Mouse (Mus musculus): ENCODE measurements at regions not wholly inside any gene's neighbourhood (a gene's known extent, or its start where the extent isn't known, plus 50 kb on each side); places are given as distances from the start of the nearest gene placed in this dataset.

DNA sequence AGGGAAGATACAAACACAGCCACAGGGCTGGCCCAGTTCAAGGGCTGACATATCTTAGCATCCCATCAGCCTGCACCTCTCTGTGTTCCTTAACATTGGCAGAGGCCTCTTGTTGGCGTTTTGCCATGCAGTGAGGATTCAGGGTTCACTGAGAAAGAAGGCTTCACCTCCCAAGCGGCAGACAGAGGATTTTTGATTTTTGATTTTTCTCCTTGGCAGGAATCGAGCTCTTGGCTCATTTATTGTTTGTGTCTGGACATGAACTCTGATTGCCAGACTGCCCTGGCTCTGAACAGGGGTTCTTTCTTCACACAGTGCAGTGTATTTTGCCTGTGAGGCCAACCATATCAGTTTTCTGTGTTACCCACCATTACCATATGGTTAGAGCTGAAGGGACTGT is 259.9 kb upstream of the Dcn start:
- no peak for DNase-seq (ENCODE audit: low read depth in 2 of 2, low spot score in 2 of 2)

DNA sequence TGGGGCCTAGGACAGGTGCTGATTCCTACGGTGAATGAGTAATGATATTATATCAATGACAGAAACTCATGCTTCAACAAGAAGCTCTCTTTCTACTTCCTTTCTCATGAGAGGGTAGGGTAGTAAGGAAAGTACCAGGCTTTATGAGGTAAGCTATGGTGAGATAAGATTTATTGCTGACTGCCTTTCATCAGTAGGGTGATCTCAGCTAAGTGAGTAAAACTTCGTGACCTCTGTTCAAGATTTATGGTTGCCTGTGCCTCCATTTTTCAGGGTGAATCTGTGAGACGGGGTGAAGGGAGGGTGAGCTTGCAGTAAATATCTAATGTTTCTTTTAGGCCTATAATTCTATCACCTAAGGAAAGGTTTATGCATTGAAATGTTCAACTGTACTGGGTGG is 259.0 kb upstream of the Dcn start:
- no peak for DNase-seq (ENCODE audit: low read depth in 2 of 2, low spot score in 2 of 2)

DNA sequence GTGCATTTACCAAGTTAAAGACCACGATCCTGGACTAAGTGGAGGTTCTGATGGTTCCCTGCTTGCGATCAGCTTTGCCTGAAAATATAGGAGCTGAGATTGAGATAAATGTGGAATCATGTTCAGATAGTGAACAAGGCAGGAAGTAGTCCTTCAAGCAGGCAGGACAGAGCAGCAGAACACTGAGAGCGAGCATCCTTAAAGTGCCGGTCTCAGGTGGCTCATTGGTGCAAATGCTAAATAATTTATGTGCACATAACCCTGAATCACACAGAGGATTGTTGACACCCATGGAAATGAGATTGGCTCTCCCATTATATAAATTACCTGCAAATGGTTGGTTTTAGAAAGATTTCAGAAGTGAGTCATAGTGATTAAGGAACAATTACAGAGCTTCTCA is 243.8 kb upstream of the Dcn start:
- no peak for DNase-seq (ENCODE audit: low read depth in 2 of 2, low spot score in 2 of 2)

DNA sequence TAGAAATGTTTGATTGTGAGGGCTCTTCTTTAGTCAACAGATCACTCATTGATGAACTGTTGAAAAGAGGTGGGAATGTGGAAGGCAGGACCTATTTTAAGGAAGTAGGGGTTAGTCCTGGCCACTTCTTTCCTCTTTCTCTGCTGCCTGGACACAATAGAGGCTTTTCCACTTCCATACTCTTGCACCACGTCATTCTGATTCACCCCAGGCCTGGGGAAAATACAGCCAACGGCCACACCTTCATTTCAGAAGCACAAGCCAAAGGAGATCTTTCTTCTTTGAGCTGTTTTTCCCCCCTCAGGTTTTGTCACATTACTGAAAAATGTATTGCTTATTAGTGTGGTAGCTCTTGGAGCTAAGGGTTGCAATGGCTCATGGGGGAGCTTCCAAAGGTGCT is 237.9 kb upstream of the Dcn start:
- no peak for DNase-seq (ENCODE audit: low read depth in 2 of 2, low spot score in 2 of 2)

DNA sequence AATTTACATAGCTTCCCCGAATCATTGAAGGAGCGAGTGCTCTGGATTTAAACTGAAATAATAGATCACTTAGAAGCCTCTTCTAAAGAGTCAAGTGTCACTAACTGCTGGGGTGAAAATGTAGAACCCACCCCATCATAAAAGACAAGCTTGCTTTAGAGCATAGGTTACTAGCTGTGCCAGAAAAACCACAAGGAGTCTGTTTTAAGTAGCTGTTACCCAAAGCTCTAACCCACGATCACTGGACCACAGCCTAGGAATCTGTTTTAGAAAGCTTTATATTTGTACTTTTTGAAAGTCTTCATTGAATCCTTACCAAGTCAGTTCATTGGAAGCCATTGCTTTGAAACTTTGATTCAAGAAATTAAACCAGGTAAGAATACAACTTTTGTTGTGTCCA is 233.7 kb upstream of the Dcn start:
- DNase-seq (ENCODE audit: low read depth in 2 of 2, low spot score in 2 of 2), result no peak

DNA sequence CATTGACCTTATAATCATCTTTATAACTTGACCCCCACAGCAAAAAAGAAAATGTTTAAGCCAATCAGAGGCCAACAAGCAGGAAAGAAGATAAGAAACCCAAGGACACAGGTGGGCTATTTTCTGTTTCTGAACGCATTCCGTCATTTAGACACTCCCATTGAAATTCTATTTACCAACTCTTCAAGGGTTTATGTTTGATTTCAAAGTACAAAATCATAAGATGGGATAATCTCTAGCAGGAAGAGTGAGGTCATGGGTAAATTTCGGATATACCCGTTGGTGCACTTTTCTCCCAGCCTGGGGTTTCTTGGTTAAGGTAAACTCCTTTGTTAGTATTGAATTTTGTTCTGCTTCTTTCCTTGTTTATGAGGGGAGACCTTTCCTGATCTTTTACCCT is 230.9 kb upstream of the Dcn start:
- no peak for DNase-seq (ENCODE audit: low read depth in 2 of 2, low spot score in 2 of 2)

DNA sequence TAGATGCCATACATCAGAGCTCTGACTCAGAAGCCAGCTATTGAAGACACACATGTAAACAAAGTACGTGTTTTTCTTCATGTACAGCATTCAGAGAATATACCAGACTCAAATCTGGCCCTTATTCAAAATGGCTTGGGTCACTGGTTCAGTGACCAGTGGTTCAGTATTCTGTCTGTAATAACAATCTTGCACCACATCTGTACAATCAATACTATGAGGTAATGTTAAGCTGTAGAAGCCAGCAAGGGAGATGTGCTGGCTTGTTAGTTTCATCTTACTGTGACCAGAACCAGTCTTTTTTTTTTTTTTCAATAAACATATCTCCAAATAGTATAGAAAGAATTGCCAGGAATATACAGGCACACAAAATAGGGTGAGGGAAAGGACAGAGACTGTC is 229.6 kb upstream of the Dcn start:
- DNase-seq (ENCODE audit: low read depth in 2 of 2, low spot score in 2 of 2), result no peak

DNA sequence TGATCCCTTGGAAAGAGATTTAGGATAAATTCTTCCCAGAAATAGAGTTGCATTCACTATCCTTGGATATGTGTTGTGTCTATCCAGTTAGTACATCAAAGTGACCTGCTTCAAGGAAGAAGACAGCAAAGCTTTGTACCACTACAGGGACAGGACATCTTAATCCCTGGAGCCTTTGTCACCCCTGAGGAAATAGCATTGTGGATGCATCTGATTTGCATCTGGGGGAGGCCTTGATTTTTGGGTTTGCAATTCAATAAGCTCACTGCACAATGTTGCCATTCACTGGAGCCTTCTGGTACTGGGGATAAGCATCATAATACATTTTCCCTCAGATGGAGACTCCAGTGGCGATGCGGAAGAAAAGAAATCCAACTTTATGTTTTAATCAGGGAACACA is 229.2 kb upstream of the Dcn start:
- no peak for DNase-seq (ENCODE audit: low read depth in 2 of 2, low spot score in 2 of 2)

DNA sequence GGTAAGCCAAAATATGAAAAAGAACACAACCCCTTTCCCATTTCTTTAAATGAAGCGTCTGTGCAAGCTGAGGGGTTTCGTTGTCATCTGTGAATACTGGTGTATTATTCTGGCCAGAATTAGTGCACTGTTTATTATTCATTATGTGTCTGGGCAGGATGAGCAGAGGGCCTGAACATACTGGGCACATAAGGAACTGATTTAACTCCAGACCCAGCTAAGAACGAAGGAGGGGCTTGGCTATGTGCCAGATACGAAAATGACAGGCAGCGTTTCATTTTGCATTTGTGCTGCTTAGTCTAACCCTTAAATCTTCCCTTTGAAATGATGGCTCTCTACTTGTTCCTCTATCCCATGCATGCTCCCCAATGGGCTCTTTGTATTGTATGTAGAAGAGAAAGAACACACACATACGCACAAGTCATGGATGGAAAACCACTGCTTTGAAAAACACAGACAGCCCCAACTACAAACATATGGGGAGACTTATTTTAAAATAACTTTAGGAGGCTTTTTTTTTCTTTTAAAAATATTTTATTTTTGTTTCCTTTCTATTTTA is 213.4 kb upstream of the Dcn start:
- DNase-seq (ENCODE audit: low read depth in 2 of 2, low spot score in 2 of 2), result no peak

DNA sequence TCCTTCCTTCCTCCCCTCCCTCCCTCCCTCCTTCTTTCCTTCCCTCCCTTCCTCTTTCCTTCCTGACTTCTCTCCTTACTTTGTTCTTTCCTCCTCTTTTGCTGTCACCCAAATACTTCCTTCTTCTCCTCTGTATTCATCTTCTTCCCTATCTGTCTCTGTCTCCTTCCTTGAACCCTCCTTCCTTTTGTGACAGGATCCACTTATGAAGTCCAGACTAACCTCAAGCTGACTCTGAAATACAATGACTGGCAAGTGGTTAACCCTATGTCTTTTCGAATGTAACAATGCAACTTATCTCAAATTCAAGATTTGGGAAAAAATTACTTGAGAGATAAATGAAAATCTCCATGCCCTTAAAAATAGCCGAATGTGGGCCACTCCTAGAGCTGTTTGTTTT is 197.0 kb upstream of the Dcn start:
- DNase-seq (ENCODE audit: low read depth in 2 of 2, low spot score in 2 of 2), result no peak

DNA sequence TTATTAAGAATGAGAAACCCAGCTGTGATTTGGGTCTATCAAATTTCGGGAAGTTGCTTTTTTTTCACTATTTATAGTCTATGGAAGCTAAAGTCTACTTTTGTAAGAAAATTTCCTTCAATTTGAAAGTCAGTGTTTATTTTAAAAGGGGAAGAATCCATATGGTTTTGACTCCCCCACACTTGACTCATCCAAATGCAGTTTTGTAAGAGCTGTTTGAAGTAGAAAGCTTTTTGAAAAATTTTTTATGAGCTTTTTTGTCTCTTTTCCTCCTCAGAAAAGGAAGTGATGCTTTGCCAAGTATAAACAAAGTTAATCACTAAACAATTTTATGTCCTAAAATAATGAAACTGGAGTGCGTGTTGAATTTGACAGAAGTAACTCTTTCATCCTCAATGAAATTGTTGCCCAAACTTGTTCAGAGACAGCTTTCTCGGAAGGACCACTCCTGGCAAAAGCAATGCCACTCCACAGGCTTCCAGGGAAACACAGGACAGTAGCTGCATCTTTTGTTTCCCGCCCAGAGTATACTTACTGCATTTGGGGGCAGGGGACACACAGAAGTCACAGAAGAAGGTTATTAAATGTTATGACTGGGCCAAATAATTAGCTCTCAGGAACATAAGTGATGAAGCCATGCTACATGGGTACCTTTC is 196.4 kb upstream of the Dcn start:
- no peak for DNase-seq (ENCODE audit: low read depth in 2 of 2, low spot score in 2 of 2)

DNA sequence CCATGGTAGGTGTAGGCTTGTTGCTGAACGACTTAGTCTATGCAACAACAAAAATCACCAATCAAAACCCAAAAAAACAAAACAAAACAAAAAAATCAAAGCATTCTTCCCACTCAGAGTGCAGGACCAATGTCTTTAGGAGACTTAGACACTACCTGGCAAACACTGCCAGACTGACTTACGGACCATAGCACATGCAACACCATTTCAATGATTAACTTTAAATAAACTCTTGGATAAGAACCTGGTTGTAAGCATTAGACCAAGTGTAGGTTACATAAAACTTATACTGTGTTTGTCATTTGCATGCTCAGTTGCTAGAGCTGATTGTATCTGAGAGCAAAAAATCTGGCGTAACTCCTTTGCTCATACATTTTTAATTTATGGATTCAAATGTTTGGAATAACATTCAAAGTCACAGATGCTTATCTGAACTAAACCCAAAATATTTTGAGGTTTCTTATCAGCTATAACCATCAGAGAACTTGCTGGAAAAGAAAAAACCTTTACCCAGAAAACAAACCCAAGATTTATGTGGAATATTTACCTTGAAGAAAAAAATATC is 174.5 kb upstream of the Dcn start:
- DNase-seq (ENCODE audit: low read depth in 2 of 2, low spot score in 2 of 2), result no peak

DNA sequence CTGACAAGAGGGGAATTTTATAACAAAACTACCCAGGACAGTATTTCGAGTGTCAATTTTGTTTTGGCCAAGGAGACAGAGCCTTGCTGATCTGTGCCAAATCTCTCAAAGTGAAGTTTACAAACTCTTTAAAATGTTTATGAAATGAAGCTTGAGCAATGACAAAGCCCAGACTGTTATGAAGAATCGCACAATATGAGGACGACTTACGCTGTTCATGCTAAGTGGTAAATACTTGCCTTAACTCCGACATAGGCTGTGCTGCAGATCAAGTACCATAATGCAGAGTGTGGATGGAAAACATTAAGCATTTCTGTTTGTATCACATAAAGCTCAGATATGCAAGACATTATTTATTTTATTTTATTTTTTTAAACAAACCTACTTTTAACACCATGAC is 169.8 kb upstream of the Dcn start:
- DNase-seq (ENCODE audit: low read depth in 2 of 2, low spot score in 2 of 2), result no peak

DNA sequence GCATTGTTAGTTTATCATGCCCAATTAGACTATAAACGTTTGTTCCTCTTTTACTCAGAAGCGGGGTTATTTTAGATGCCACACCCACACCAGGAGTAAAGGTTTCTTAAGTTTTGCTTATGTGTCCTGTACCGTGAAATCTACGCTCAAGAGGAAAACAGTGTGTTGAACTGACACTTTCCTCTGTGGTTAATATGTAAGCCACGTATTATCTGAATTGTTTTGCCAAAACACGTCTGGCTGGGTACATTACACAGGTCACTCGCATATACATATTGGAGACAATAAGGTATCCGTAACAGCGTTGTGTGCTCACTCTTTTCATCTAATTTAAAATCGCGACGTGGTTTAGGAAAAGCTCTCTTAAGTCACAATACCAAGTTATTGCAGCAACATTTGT is 166.9 kb upstream of the Dcn start:
- no peak for DNase-seq (ENCODE audit: low read depth in 2 of 2, low spot score in 2 of 2)

DNA sequence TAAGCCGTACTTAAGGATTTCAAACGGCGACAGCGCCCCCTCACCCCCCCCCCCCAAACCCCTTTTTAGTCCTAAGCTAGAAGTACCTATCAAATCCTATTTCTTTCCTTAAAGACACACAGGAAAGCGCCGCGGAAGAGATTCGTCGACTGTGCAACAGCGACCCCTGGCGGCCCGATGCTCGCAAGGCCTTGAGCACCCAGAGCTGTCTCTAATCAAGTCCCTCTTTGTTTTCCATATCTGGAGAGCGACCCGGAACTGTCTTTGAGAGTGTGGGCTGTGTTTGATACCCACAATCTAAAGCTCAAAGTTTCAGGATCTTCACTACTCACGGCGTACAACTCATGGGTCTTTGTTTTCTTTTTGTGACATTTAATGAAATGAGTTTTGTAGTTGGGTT is 166.4 kb upstream of the Dcn start:
- peak; percentile 84 to 87 for DNase-seq (ENCODE audit: low read depth in 2 of 2, low spot score in 2 of 2)

DNA sequence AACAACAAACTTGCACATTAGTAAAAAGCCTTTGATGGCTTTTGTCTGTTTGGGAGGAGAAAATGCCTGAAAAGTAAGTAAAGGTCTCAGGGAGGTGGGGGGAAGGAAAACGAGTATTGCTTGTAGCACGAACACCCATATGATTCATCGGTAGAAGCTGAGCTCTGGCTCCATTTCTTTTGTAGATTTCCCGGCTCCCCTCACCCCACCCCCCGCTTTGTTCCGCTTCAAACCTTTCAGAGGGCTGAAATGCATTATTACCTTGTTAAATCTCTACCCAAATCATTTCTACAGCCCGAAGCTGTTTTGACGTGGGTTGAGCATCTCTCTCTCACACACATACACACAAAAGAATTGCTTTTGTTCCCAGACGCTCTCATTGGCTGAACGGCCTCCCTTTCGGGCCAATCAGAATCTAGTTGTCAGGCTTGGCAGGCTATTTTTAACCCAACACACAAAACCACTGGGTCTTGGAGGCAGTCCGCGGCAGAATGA is 166.0 kb upstream of the Dcn start:
- DNase-seq (ENCODE audit: low read depth in 2 of 2, low spot score in 2 of 2), result peak; percentile 65 to 72

DNA sequence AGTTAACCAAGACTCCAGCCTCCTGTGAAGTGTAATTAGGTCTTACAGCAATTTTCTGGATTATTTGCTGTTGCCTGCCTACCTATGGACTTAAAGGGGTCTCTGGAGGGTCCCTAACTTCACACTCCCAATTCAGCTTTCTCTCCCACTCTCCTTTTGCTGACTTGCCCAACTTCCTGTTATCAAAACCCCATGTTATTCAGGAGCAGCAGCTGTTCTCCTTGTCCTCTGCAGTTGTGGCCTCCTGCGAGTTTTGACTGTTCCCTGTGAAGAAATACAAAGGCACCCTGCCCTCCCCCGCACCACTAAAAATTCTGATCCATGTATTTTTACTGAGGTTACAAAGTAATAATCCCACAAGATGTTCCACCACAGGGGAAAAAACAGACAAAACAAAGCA is 146.8 kb upstream of the Dcn start:
- DNase-seq (ENCODE audit: low read depth in 2 of 2, low spot score in 2 of 2), result no peak

DNA sequence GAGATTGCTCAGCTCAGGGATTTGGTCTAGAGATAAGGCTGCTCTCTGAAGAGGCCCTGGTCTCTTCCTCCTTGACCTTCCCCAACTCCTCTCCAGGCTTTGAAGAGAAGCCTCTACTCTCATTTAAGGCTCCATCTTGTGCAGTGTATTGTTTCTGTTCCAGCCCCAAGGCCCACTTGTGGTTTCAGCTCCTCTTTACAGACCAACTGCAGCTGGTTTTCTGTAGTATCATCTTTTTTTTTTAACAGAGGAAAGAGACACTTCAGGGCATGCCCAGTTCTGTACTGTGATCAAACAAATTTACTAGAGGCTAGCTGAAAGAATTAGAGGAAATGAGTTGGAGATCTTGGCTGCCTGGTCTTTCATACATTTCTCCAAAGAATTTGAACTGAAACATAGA is 145.4 kb upstream of the Dcn start:
- DNase-seq (ENCODE audit: low read depth in 2 of 2, low spot score in 2 of 2), result no peak

DNA sequence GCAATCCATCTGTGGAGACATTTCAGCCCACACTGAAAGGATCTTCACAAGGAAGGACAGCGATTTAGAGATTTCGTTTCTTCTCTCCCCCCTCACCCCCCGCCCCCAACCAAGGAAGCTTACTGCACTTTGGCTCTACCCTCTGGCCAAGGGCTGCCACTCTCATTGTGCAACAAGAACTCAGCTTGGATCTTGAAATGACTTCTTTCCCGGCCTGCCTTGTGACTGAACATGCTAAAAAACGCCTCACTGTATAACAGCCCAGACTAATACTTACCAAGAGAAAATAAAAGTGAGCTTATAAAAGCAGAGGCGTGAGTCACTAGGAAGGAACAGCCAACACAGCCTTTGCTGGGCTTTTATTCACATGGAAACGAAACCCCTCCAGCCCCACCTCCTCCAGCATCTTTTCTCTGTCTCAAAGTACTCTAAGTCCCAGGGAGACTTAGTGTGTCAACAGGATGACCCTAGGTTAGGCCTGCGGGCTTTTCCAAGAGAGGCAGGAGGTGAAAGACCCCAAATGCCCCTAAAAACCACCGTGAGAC is 144.7 kb upstream of the Dcn start:
- no peak for DNase-seq (ENCODE audit: low read depth in 2 of 2, low spot score in 2 of 2)

DNA sequence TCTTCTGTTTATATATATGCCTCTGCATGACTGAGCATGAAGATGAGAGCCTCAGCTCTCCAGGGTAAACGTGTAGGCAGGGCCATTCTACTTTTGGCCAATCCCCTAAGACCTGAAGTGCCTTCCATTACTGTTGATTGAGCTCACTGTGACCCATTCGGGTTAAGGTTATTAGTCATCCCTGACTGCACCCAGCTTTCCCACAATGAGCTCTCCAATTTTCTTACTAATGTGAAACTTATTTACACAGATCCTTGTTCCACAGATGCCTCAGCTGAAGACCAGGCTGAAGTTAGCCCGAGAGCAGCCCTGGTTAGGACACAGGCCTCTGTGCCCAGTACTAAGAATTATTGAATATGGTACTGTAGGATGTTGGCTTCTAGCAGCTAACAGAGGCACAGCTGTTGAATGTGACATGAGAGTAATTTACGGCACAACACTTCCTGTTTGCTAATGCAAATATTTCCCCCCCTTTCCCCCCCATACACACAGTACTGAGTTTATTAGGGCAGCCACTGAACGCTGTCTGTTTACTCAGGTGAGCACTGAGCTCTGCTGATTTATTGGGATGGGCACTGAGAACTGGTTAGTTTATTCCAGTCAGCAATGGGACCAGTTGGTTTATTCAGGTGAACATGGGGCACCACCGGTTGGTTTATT is 141.2 kb upstream of the Dcn start:
- DNase-seq (ENCODE audit: low read depth in 2 of 2, low spot score in 2 of 2), result no peak

DNA sequence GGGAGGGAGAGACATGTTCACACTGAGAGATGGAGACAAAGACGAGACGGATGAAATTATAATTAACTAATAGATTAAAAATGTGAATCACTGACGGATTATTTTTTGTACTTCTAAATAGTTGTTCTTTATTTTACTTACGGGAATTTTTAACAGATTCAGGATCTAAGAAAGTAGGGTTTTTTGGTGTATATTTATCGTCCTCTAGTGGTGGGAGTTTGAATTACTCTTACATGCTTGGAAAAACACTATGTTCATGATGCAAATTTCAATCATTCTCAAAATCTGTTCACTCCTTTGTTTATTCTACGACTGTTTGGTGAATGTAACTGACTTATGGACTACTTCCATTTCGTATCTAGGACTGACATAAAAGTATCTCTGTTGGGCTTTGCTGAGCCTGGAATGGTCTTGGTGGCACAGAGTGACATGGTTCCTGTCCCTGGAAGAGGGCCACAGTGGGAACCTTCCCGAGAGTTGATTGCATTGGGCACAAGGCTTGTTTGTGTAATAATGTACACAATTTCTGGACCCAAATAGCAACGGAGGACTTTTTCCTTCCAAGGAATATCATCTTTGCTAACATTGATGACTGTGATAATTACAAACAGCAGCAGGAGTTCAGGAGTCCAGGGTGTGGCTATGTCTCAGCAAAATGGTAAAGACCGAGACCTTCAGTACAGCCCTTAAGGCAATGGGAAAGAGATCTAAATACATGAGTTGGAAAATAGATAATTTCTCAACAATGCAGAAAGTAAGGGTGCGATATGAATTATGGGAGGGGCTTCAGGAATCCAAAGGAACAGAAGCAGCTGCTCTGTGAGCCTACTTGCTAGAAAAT is 139.3 kb upstream of the Dcn start:
- no peak for DNase-seq (ENCODE audit: low read depth in 2 of 2, low spot score in 2 of 2)

Measured in CD8-positive naive resting alpha-beta T cell, adult 2 months (primary cell).